Mouse (Mus musculus) myocyte (in vitro differentiated cells): ENCODE data around the gene Tcap.

Experiments used
- CEBPB ChIP-seq: IDR thresholded peaks from 2 replicates; pipeline ENCODE4 v1.6.1; 2011; ENCODE audit warnings: mild to moderate bottlenecking, moderate library complexity; ENCODE audit not compliant: poor library complexity, insufficient read depth, severe bottlenecking
- E2F4 ChIP-seq: IDR thresholded peaks from one replicate; pipeline ENCODE4 v1.6.1; 2011; ENCODE audit warnings: mild to moderate bottlenecking, control low read depth, moderate library complexity; ENCODE audit not compliant: insufficient read depth
- MAX ChIP-seq: IDR thresholded peaks from one replicate; pipeline ENCODE4 v1.6.1; 2011; ENCODE audit warnings: low read depth, mild to moderate bottlenecking, control low read depth
- MYOD1 ChIP-seq, 3 experiments: IDR thresholded peaks; one replicate each; pipeline ENCODE4 v1.6.1; 2011; ENCODE audit warnings: control low read depth in 2 of 3, low read depth in 2 of 3, mild to moderate bottlenecking in 2 of 3, moderate library complexity in 1 of 3; ENCODE audit not compliant: insufficient read length in 2 of 3, control insufficient read depth in 1 of 3
- MYOG ChIP-seq, 3 experiments: IDR thresholded peaks; one replicate each; pipeline ENCODE4 v1.6.1; 2011; ENCODE audit warnings: control low read depth in 2 of 3, low read depth in 2 of 3, mild to moderate bottlenecking in 2 of 3; ENCODE audit not compliant: insufficient read length in 2 of 3, control insufficient read depth in 1 of 3, insufficient read depth in 1 of 3
- POLR2A ChIP-seq: IDR thresholded peaks from one replicate; pipeline ENCODE4 v1.6.1; 2011; ENCODE audit warnings: low read depth, mild to moderate bottlenecking, control low read depth, moderate library complexity; ENCODE audit not compliant: insufficient read length
- REST ChIP-seq: IDR thresholded peaks from one replicate; pipeline ENCODE4 v1.6.1; 2011; ENCODE audit warnings: mild to moderate bottlenecking, control low read depth, moderate library complexity; ENCODE audit not compliant: insufficient read depth, insufficient read length
- TCF12 ChIP-seq: IDR thresholded peaks from one replicate; pipeline ENCODE4 v1.6.1; 2011; ENCODE audit warnings: mild to moderate bottlenecking, control low read depth; ENCODE audit not compliant: poor library complexity, insufficient read depth, severe bottlenecking
- USF1 ChIP-seq: IDR thresholded peaks from one replicate; pipeline ENCODE4 v1.6.1; 2011; ENCODE audit warnings: low read depth, mild to moderate bottlenecking, control low read depth, moderate library complexity

DNA sequence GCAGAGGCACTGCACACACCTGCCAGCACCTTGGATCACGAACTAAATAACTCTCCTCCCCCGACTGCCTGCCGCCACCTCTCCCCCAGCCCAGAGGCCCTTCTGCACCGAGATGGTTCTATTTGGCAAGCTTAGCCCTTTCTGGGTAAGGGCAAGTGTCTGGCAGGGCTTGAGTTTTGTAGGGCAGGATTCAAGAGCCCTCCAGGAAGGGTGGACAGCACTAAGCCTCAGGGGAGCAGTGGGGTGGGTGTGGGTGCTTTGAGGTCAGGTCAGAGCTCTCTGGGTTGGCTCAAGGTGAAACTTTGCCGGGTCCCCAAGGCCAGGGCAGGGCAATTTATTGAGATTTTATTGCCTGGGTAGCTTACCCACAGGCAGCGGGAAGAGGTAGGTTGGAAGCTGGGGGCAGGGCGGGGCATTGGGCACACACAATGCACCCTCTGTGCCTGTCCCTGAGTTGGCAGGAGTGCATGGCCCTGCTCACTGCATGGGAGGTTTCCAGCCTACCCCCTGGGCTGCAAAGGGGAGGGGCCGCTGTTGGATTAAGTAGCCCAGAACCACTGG, 29.9 kb upstream of the Tcap start:
- TF ChIP-seq MYOG (IDR thresholded peaks at IDR 0.05; ENCODE audit: control insufficient read depth in 1 of 3, insufficient read depth in 1 of 3, insufficient read length in 2 of 3, low read depth in 2 of 3): no peak
- TF ChIP-seq E2F4: no peak
- TF ChIP-seq REST: no peak
- TF ChIP-seq POLR2A: no peak
- no peak for TF ChIP-seq USF1
- TF ChIP-seq TCF12: no peak
- TF ChIP-seq CEBPB: no peak
- TF ChIP-seq MAX: no peak
- TF ChIP-seq MYOD1 (IDR thresholded peaks at IDR 0.05; ENCODE audit: control insufficient read depth in 1 of 3, insufficient read length in 2 of 3, low read depth in 2 of 3): no peak
